In the genomic region with DNA sequence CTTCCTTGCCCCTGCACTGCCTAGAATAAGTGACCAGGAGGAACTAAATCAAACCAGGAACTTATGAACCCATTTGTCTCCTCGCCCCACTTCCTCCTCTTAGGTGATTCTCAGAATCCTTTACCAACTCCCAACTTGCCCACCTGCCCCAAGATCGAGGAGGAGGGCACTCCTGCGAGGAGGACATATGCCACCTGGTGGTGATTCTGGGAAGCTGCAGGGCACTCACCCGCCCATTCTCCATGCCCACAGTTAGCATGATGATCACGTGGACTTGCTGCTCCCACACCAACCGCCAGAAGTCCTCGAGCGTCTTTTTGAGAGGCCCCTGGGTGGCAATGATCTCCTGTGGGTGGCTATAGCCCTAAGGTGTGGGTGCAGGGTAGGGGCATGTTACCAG, we compare ENCODE assay signal across 10 mouse cellular contexts. TPM values are rescaled to one million over a fixed set of nuclear protein-coding genes. Genes with fewer than 3 reads are reported as not detected.
DNase-seq lines count a peak whose midpoint lies in the region; ATAC-seq and TF ChIP-seq lines count a peak whose summit lies in the region.
"Had no signal": no experiment of that assay in that cellular context is flagged by ENCODE, and none has a peak within 500 bp of the region (broad histone marks: within the 10 kb centered on the region; RNA-seq: fewer than 3 reads in every experiment).

No protein-coding gene starts in this region.

- H3K79me2 ChIP-seq in MEL (ENCODE audit: control insufficient read depth, insufficient read depth, low read length, poor library complexity): no peaks in the 10 kb centered on the region

- no peaks in the 10 kb centered on the region; a peak in 1 of 4 replicates for H3K36me3 ChIP-seq in MEL (ENCODE audit: control insufficient read depth in 1 of 2, insufficient read depth in 2 of 2, low read length in 2 of 2)
- no peaks in the 10 kb centered on the region for H3K36me3 ChIP-seq in stomach, embryonic 16.5 days (ENCODE audit: control insufficient read depth, insufficient read depth, low read length)
- H3K36me3 ChIP-seq: neural tube, embryonic 13.5 days had no signal

- peak; percentile 31 for TF ChIP-seq RAD21 in MEL (IDR thresholded peaks at IDR 0.05; ENCODE audit: low read depth, low read length)

- TF ChIP-seq EP300 in MEL (IDR thresholded peaks at IDR 0.05; ENCODE audit: low read depth in 1 of 2, low read length in 2 of 2): no peak

- no peak overlapping the region for H3K4me2 ChIP-seq in stomach, embryonic 16.5 days (ENCODE audit: low read depth, low read length)
- H3K4me2 ChIP-seq: neural tube, embryonic 13.5 days had no signal

- H3K9me3 ChIP-seq in MEL (replicated peaks; ENCODE audit: insufficient read depth, low read length): no peaks in the 10 kb centered on the region
- no peaks in the 10 kb centered on the region for H3K9me3 ChIP-seq in stomach, embryonic 16.5 days (replicated peaks; ENCODE audit: control insufficient read depth, low read length)
- H3K9me3 ChIP-seq: neural tube, embryonic 13.5 days had no signal

- peak; percentile 82 for ATAC-seq in inflammation-experienced regulatory T-cells, adult 6 months
- ATAC-seq in stomach, embryonic 16.5 days (ENCODE audit: insufficient read depth, low FRiP score): peak; percentile 9; the same call in 1 of the 2 replicates

- no peak overlapping the region for H3K4me3 ChIP-seq in MEL (ENCODE audit: control insufficient read depth in 1 of 2, insufficient read depth in 1 of 2, low read depth in 2 of 2, low read length in 2 of 2)
- no peak overlapping the region for H3K4me3 ChIP-seq in stomach, embryonic 16.5 days (replicated peaks; ENCODE audit: low read length)
- H3K4me3 ChIP-seq: neural tube, embryonic 13.5 days had no signal

- peak; percentile 25 to 36 for DNase-seq in left cerebral cortex, adult 18-20 months (ENCODE audit: low spot score in 2 of 2)
- DNase-seq in left cerebral cortex, adult 11 months (ENCODE audit: low spot score): no peak
- DNase-seq in MEL (ENCODE audit: low read depth, low spot score): peak; percentile 66
- peak; percentile 75 to 77 for DNase-seq in cerebellum, postnatal 14 days
- DNase-seq in lung, postnatal 36 days: peak; percentile 61
- no peak for DNase-seq in urinary bladder, postnatal 4 days (ENCODE audit: low spot score in 2 of 2)

- peak; percentile 79 to 92 (median 90) for TF ChIP-seq CTCF in MEL (IDR thresholded peaks at IDR 0.05 in 2 of 3, conservative IDR thresholded peaks at IDR 0.05 in 1 of 3; ENCODE audit: control insufficient read depth in 1 of 3, insufficient read depth in 1 of 3, low read depth in 2 of 3, low read length in 3 of 3, poor library complexity in 1 of 3, severe bottlenecking in 1 of 3)

- no peaks in the 10 kb centered on the region for H3K4me1 ChIP-seq in MEL (ENCODE audit: control insufficient read depth in 1 of 2, insufficient read depth in 2 of 2, low read length in 2 of 2)
- no peaks in the 10 kb centered on the region for H3K4me1 ChIP-seq in stomach, embryonic 16.5 days (ENCODE audit: control insufficient read depth, insufficient read depth, low read length)

- no peak for TF ChIP-seq POLR2A in MEL (IDR thresholded peaks at IDR 0.05; ENCODE audit: control insufficient read depth in 1 of 2, insufficient read depth in 1 of 2, low read depth in 1 of 2, low read length in 2 of 2, poor library complexity in 1 of 2)

- WGBS in stomach, embryonic 16.5 days: 6% methylated on average over 8 of the region's 8 CpGs

- H3K27me3 ChIP-seq in MEL (ENCODE audit: control insufficient read depth in 1 of 2, insufficient read depth in 2 of 2, low read length in 2 of 2): no peaks in the 10 kb centered on the region
- H3K27me3 ChIP-seq in stomach, embryonic 16.5 days (ENCODE audit: control insufficient read depth, insufficient read depth, low read length): no peaks in the 10 kb centered on the region
- H3K27me3 ChIP-seq: neural tube, embryonic 13.5 days had no signal

- H3K9ac ChIP-seq in MEL (ENCODE audit: control insufficient read depth, low read depth, low read length, poor library complexity, severe bottlenecking): no peak overlapping the region
- H3K9ac ChIP-seq in stomach, embryonic 16.5 days (ENCODE audit: low read length): no peak overlapping the region
- H3K9ac ChIP-seq: neural tube, embryonic 13.5 days had no signal

- H3K27ac ChIP-seq in MEL (ENCODE audit: control insufficient read depth, low read depth, low read length): no peak overlapping the region
- H3K27ac ChIP-seq in stomach, embryonic 16.5 days (ENCODE audit: low read length): no peak overlapping the region
- H3K27ac ChIP-seq: neural tube, embryonic 13.5 days had no signal

TF ChIP-seq in MEL, 35 proteins besides CTCF, POLR2A, EP300 and RAD21:
- no peak for TF ChIP-seq ELF1 (IDR thresholded peaks at IDR 0.05; ENCODE audit: low read depth, low read length)
- TF ChIP-seq USF1 (IDR thresholded peaks at IDR 0.05; ENCODE audit: low read depth, low read length): peak; percentile 71
- TF ChIP-seq NRF1 (IDR thresholded peaks at IDR 0.05; ENCODE audit: insufficient read depth, low read depth, low read length, poor library complexity, severe bottlenecking): no peak
- TF ChIP-seq MAX (IDR thresholded peaks at IDR 0.05; ENCODE audit: low read length): 0 out of 2 replicates have a peak, but pooled peaks have one; percentile 27
- no peak for TF ChIP-seq MAFK (IDR thresholded peaks at IDR 0.05; ENCODE audit: borderline replicate concordance, low read depth, low read length)
- TF ChIP-seq BHLHE40 (IDR thresholded peaks at IDR 0.05; ENCODE audit: borderline replicate concordance, low read depth, low read length): no peak
- no peak for TF ChIP-seq SIN3A (IDR thresholded peaks at IDR 0.05; ENCODE audit: low read length)
- TF ChIP-seq SMC3 (IDR thresholded peaks at IDR 0.05; ENCODE audit: low read depth, low read length): peak; percentile 64
- TF ChIP-seq POLR2AphosphoS2 (IDR thresholded peaks at IDR 0.05; ENCODE audit: low read length): no peak

RNA-seq across cellular contexts. Expression of a gene that starts 7.6 kb away (rescaled TPM):
- total RNA-seq in left cerebral cortex, adult 18-20 months (2021): 1 to 10 TPM; 1.5 to 2.7 TPM
- 0.04 and 0.07 TPM in 2 replicates for total RNA-seq in MEL (2012; rRNA removed)
- under 1 TPM in 1 of 2 experiments, not detected in 1; 0.10 TPM for polyA plus RNA-seq in MEL (2012; ENCODE audit: insufficient read depth in 1 of 2, insufficient read length in 2 of 2, low read depth in 1 of 2, low replicate concordance in 2 of 2, missing spikeins in 1 of 2)
- under 1 TPM in 2 of 3 experiments, not detected in 1; 0.05 to 0.28 TPM for polyA plus RNA-seq in inflammation-experienced regulatory T-cells, adult 6 months (2017; shearing (Covaris generic))
- polyA plus RNA-seq in stomach, embryonic 16.5 days (2015; fragmentation: Nextera tagmentation; extraction: Ambion mirVana): 1.1 and 1.2 TPM in 2 replicates

RNA-seq across cellular contexts. Expression of a gene that starts 19.8 kb away (rescaled TPM):
- total RNA-seq in left cerebral cortex, adult 18-20 months (2021): under 1 TPM; 0.45 to 0.91 TPM
- total RNA-seq in MEL (2012; rRNA removed): 173 and 202 TPM in 2 replicates
- 100 to 1,000 TPM in 1 of 2 experiments, not detected in 1; 215 TPM for polyA plus RNA-seq in MEL (2012; ENCODE audit: insufficient read depth in 1 of 2, insufficient read length in 2 of 2, low read depth in 1 of 2, low replicate concordance in 2 of 2, missing spikeins in 1 of 2)
- polyA plus RNA-seq in inflammation-experienced regulatory T-cells, adult 6 months (2017; shearing (Covaris generic)): 100 to 1,000 TPM; 161 to 188 (median 171) TPM
- polyA plus RNA-seq in stomach, embryonic 16.5 days (2015; fragmentation: Nextera tagmentation; extraction: Ambion mirVana): 1.6 and 2.8 TPM in 2 replicates

RNA-seq across cellular contexts. Expression of a gene that starts 34.0 kb away (rescaled TPM):
- total RNA-seq in left cerebral cortex, adult 18-20 months (2021): 100 to 1,000 TPM; 264 to 266 TPM
- 8.0 and 9.0 TPM in 2 replicates for total RNA-seq in MEL (2012; rRNA removed)
- polyA plus RNA-seq in MEL (2012; ENCODE audit: insufficient read depth in 1 of 2, insufficient read length in 2 of 2, low read depth in 1 of 2, low replicate concordance in 2 of 2, missing spikeins in 1 of 2): 10 to 100 TPM in 1 of 2 experiments, not detected in 1; 47.7 TPM
- polyA plus RNA-seq in inflammation-experienced regulatory T-cells, adult 6 months (2017; shearing (Covaris generic)): 10 to 100 TPM; 10.6 to 19.4 (median 14.2) TPM
- 35.3 and 37.6 TPM in 2 replicates for polyA plus RNA-seq in stomach, embryonic 16.5 days (2015; fragmentation: Nextera tagmentation; extraction: Ambion mirVana)

RNA-seq across cellular contexts. Expression of a gene that starts 54.8 kb away (rescaled TPM):
- 100 to 1,000 TPM; 160 to 178 TPM for total RNA-seq in left cerebral cortex, adult 18-20 months (2021)
- total RNA-seq in MEL (2012; rRNA removed): not detected in 2 replicates
- polyA plus RNA-seq in MEL (2012; ENCODE audit: insufficient read depth in 1 of 2, insufficient read length in 2 of 2, low read depth in 1 of 2, low replicate concordance in 2 of 2, missing spikeins in 1 of 2): not detected
- polyA plus RNA-seq in inflammation-experienced regulatory T-cells, adult 6 months (2017; shearing (Covaris generic)): not detected
- 0.90 and 1.3 TPM in 2 replicates for polyA plus RNA-seq in stomach, embryonic 16.5 days (2015; fragmentation: Nextera tagmentation; extraction: Ambion mirVana)
- polyA plus RNA-seq: heart, embryonic 14.5 days had no signal

Comparison
In these comparisons a context has a peak if more than half of its experiments do, and no peak if none do; other contexts are left out.
1. DNase-seq: peak in left cerebral cortex, adult 18-20 months (2 of 2), MEL (single experiment), cerebellum, postnatal 14 days (2 of 2) and lung, postnatal 36 days (single experiment); none in left cerebral cortex, adult 11 months (single experiment) and urinary bladder, postnatal 4 days (0 of 2).